Mouse (Mus musculus): ENCODE results near the gene Ptpro.

DNA sequence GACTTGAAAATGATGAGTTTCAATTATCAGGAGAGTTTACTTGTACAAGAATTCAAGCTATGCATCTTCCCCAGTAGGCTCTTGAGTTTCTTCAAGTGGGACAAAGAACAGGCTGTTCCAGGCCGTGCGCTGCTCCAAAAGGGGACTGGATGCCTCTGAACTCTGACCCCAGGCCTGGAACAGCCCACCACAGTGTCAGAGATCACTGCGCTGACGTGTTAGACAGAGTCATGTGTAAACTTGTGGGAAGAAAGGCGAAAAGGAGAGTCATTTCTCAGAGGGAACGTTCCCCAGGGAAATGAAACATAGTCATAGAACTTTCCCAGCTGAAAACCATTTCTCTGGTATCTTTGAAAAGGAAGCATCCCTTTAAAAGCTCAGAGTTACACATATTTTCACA, 235.3 kb downstream of the Ptpro start:
- no peak for TF ChIP-seq CTCF (IDR thresholded peaks at IDR 0.05; ENCODE audit: low read depth, low read length)
- TF ChIP-seq POLR2A (IDR thresholded peaks at IDR 0.05; ENCODE audit: extremely low read depth, insufficient read depth, low read length) = no peak

All from liver, adult 2 months (tissue).